Mouse (Mus musculus) spleen, postnatal 4 days (tissue): ENCODE measurements around the gene C87436.

Source experiments
- DNase-seq, 2 experiments: peaks; one replicate each; pipeline ENCODE4 v3.0.0; 2022; ENCODE audit warnings: low spot score in 2 of 2

Gene C87436

DNA sequence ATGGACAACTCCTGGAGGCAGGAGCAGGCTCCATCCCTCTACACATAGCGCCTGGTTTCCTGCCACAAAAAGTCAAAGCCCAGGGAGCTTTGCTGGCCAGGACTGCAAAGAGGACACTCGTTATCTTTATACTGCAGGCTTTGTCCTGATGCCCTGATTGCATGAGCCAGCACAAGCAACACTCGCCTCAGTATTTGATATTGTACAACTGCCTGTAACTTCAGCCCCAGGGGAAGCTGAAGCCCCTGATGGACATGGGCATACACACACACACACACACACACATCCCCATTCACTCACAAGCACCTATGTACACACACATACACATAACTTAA is 71.7 kb downstream of the C87436 start:
- no peak for DNase-seq

DNA sequence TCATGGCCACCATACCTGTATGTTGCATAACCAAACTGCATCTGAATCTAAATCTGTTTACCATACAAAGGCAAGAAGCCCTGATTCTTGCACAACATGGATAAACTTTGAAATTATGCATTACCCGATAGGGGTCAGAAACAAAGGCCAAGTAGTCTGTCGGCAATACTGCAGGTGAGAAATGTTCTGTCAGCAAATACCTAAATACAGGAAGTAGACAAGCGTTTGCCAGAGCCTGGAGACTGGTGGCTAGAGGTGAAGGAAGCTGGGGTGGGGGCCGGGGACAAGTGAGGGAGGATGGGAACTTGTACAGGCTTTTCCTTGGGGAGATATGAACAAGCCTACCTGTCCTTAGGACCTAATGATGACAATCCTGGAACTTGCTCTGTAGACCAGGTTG is 72.8 kb downstream of the C87436 start:
- no peak for DNase-seq

DNA sequence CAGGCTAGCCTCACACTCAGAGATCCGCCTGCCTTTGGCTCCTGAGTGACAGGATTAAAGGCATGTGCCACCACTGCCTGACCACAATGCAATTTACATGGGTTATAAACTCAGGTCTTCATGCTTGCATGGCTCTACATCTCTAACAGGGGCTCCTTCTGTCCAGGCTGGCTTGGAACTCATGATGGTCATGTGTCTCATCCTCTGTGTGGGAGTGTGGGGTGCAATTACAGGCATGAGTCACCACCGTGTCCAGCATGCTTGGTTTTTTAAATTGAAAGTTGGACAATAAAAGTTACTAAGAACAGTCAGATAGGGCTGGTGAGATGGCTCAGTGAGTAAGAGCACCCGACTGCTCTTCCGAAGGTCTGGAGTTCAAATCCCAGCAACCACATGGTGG is 75.1 kb downstream of the C87436 start:
- DNase-seq, result no peak

DNA sequence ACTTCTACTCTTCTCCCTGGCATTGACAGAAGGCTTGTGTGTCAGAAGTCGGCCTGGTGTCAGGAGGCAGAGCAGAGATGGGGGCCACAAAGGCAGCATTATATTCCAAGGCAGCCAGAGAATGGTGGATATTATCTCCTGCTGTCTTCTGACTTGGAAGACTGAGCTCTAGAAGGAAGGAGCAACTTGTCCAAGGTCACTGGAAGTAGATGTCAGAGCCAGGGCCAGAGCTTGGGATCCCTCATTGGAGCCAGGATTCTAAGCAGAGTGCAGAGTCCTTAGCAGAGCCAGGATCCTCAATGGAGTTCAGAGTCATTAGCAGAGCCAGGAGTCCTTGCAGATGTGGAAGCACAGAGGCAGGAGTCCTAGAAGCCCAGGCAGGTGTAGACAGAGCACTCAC is 77.8 kb downstream of the C87436 start:
- DNase-seq, result no peak

DNA sequence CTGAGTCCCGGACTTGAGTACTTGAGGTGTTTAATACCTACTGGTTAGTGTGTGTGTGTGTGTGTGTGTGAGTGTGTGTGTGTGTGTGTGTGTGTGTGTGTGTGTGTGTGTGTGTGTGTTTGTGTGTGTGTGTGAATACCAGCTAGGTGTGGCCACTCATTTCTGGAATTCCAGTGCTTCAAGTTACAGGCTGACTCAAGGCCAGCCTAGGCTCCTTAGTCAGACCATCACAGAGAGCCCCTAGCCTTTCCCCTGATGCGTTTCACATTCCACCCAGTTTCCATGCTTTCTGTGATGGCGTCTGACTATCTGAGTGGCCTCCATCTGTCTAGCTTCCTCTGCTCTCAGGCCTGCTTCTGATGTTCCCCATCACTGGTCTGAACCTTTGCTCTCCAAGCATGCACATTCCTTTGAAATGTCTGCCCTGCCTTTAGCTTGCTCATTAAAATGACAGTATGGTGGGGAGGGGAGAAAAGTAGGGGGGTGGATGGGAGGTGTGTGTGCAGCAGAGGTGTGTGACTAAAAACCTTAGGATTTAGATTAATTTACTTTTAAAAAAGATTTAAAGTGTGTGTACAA is 81.7 kb downstream of the C87436 start:
- no peak for DNase-seq

DNA sequence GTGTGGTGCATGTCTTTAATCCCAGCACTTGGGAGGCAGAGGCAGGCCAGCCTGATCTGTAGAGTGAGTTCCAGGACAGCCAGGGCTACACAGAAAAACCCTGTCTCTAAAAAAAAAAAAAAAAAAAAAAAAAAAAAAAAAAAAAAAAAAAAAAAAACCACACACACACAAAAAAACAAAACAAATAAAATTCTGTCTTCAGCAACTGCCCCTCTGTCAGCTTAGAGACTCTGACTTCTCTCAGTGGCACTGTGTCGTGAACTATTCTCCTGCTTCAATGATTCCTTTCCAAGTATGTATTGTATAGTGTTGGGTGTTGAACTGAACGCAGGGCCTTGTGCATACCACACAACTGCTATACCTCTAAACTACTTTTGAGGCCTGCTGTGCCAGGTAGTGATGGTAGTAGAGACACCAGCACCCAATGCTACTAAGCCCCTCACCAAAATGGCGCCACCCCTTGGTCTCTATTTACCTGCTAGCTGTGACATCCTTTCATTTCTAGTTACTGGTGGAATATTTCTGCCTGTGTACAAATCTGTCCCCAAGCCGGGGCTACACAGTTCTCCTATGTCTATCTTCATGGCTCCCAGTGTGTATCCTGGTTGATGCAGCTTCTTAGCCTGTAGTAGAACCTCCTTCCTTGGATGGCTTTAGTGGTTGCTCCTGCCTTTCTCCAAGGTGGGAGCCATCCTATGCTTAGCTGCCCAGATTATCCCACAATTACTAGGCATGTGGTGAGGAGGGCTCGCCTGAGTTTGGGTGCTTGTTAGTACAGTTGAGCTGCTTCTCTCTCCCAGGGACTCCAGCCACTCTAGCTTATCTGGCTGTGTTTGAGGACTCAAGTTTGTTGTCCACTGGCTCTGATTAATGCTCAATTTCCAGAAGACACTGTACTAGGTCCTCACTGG is 84.1 kb downstream of the C87436 start:
- DNase-seq, result no peak
